Mouse (Mus musculus): ENCODE data around the gene Eras. TPM values are rescaled to one million over a fixed set of nuclear protein-coding genes. Genes with fewer than 3 reads are reported as not detected.

Eras gene
- not detected in 2 replicates for polyA plus RNA-seq (2015; fragmentation: Nextera tagmentation; extraction: Ambion mirVana)

GRCm38 (mm10) chrX:7928270-7928790 lies at the start of gene Eras:
Gene Eras, minus strand, starts transcription at chrX:7928607.
- Histone ChIP-seq H3K9me3 (replicated peaks) (no peaks in the 10 kb centered on the region), H3K36me3 (peaks cover 4% of the 10 kb centered on the region; the same call in 1 of the 2 replicates), H3K4me3 (replicated peaks) (no peak within 1 kb of the TSS), H3K4me2 (replicated peaks) (no peak within 1 kb of the TSS), H3K4me1 (no peaks in the 10 kb centered on the region), H3K27ac (replicated peaks) (no peak within 1 kb of the TSS), H3K27me3 (peaks cover 47% of the 10 kb centered on the region), H3K9ac (no peak within 1 kb of the TSS)
- WGBS = 22% methylated on average over 19 of the region's 19 CpGs
- no peak for ATAC-seq (ENCODE audit: insufficient number of reproducible peaks, low FRiP score, low TSS enrichment, low read depth)

GRCm38 (mm10) chrX:7977892-7978291 lies 49.5 kb upstream of the Eras start, which contains the start of gene Gata1:
Gene Gata1, minus strand, starts transcription at chrX:7978071.
- H3K36me3 ChIP-seq = no peaks in the 10 kb centered on the region
- H3K4me3 ChIP-seq (replicated peaks) = no peak within 1 kb of the TSS
- ATAC-seq (ENCODE audit: insufficient number of reproducible peaks, low FRiP score, low TSS enrichment, low read depth) = no peak
- no peak within 1 kb of the TSS for H3K4me2 ChIP-seq (replicated peaks)
- 87% methylated on average over 11 of the region's 11 CpGs for WGBS
- no peaks in the 10 kb centered on the region for H3K4me1 ChIP-seq
- no peaks in the 10 kb centered on the region for H3K9me3 ChIP-seq (replicated peaks)
- H3K27me3 ChIP-seq = no peaks in the 10 kb centered on the region
- H3K27ac ChIP-seq (replicated peaks) = no peak within 1 kb of the TSS
- H3K9ac ChIP-seq = no peak within 1 kb of the TSS

GRCm38 (mm10) chrX:7971292-7971691 lies 42.9 kb upstream of the Eras start:
- H3K4me1 ChIP-seq = no peaks in the 10 kb centered on the region
- H3K27ac ChIP-seq (replicated peaks) = no peak overlapping the region
- H3K9me3 ChIP-seq (replicated peaks) = no peaks in the 10 kb centered on the region
- H3K4me3 ChIP-seq (replicated peaks) = no peak overlapping the region
- H3K9ac ChIP-seq = no peak overlapping the region
- H3K27me3 ChIP-seq = no peaks in the 10 kb centered on the region
- 61% methylated on average over 4 of the region's 4 CpGs for whole genome bisulfite sequencing
- ATAC-seq (ENCODE audit: insufficient number of reproducible peaks, low FRiP score, low TSS enrichment, low read depth) = no peak
- no peak overlapping the region for H3K4me2 ChIP-seq (replicated peaks)
- no peaks in the 10 kb centered on the region for H3K36me3 ChIP-seq

- Histone ChIP-seq H3K27me3 (no peaks in the 10 kb centered on the region), H3K36me3 (no peaks in the 10 kb centered on the region), H3K9me3 (replicated peaks) (no peaks in the 10 kb centered on the region), H3K27ac (replicated peaks) (no peak overlapping the region), H3K9ac (no peak overlapping the region), H3K4me1 (no peaks in the 10 kb centered on the region), H3K4me3 (replicated peaks) (no peak overlapping the region), H3K4me2 (replicated peaks) (no peak overlapping the region)
- 77% methylated on average over 3 of the region's 3 CpGs for WGBS
- no peak for ATAC-seq (ENCODE audit: insufficient number of reproducible peaks, low FRiP score, low TSS enrichment, low read depth)
These were observed 40.5 kb upstream of the Eras start for GRCm38 (mm10) chrX:7968899-7969298.

- no peak overlapping the region for H3K9ac ChIP-seq
- H3K27me3 ChIP-seq = no peaks in the 10 kb centered on the region
- no peak for ATAC-seq (ENCODE audit: insufficient number of reproducible peaks, low FRiP score, low TSS enrichment, low read depth)
- no peak overlapping the region for H3K27ac ChIP-seq (replicated peaks)
- no peaks in the 10 kb centered on the region for H3K4me1 ChIP-seq
- H3K4me3 ChIP-seq (replicated peaks) = no peak overlapping the region
- H3K4me2 ChIP-seq (replicated peaks) = no peak overlapping the region
- no peaks in the 10 kb centered on the region for H3K36me3 ChIP-seq
- no peaks in the 10 kb centered on the region for H3K9me3 ChIP-seq (replicated peaks)
- WGBS = 82% methylated on average over 8 of the region's 8 CpGs
These were observed 39.8 kb upstream of the Eras start for GRCm38 (mm10) chrX:7968226-7968625.

GRCm38 (mm10) chrX:7967596-7968201 lies 39.3 kb upstream of the Eras start:
- H3K27ac ChIP-seq (replicated peaks) = no peak overlapping the region
- WGBS = 79% methylated on average over 7 of the region's 9 CpGs
- H3K9me3 ChIP-seq (replicated peaks) = no peaks in the 10 kb centered on the region
- no peaks in the 10 kb centered on the region for H3K36me3 ChIP-seq
- no peak overlapping the region for H3K4me2 ChIP-seq (replicated peaks)
- H3K4me3 ChIP-seq (replicated peaks) = no peak overlapping the region
- ATAC-seq (ENCODE audit: insufficient number of reproducible peaks, low FRiP score, low TSS enrichment, low read depth) = no peak
- no peaks in the 10 kb centered on the region for H3K4me1 ChIP-seq
- no peaks in the 10 kb centered on the region for H3K27me3 ChIP-seq
- H3K9ac ChIP-seq = no peak overlapping the region

- Histone ChIP-seq H3K9me3 (replicated peaks) (no peaks in the 10 kb centered on the region), H3K4me3 (replicated peaks) (no peak overlapping the region), H3K27ac (replicated peaks) (no peak overlapping the region), H3K4me1 (no peaks in the 10 kb centered on the region), H3K36me3 (no peaks in the 10 kb centered on the region), H3K27me3 (no peaks in the 10 kb centered on the region), H3K9ac (no peak overlapping the region), H3K4me2 (replicated peaks) (no peak overlapping the region)
- 62% methylated on average over 4 of the region's 4 CpGs for WGBS
- no peak for ATAC-seq (ENCODE audit: insufficient number of reproducible peaks, low FRiP score, low TSS enrichment, low read depth)
These were observed 37.8 kb upstream of the Eras start for GRCm38 (mm10) chrX:7966161-7966560.

GRCm38 (mm10) chrX:7963829-7964626 lies 35.6 kb upstream of the Eras start:
- 75% methylated on average over 7 of the region's 7 CpGs for WGBS
- no peak for ATAC-seq (ENCODE audit: insufficient number of reproducible peaks, low FRiP score, low TSS enrichment, low read depth)

GRCm38 (mm10) chrX:7958868-7959267 lies 30.5 kb upstream of the Eras start:
- no peaks in the 10 kb centered on the region for H3K36me3 ChIP-seq
- ATAC-seq (ENCODE audit: insufficient number of reproducible peaks, low FRiP score, low TSS enrichment, low read depth) = no peak
- H3K4me3 ChIP-seq (replicated peaks) = no peak overlapping the region
- H3K27ac ChIP-seq (replicated peaks) = no peak overlapping the region
- 86% methylated on average over 9 of the region's 9 CpGs for WGBS
- no peaks in the 10 kb centered on the region for H3K9me3 ChIP-seq (replicated peaks)
- H3K9ac ChIP-seq = no peak overlapping the region
- no peaks in the 10 kb centered on the region for H3K27me3 ChIP-seq
- H3K4me1 ChIP-seq = no peaks in the 10 kb centered on the region
- H3K4me2 ChIP-seq (replicated peaks) = no peak overlapping the region

More at GRCm38 (mm10) chrX:7963829-7964626, 35.6 kb upstream of the Eras start:
- H3K4me3 ChIP-seq (replicated peaks) = no peak overlapping the region
- H3K4me1 ChIP-seq = no peaks in the 10 kb centered on the region
- H3K9ac ChIP-seq = no peak overlapping the region
- no peaks in the 10 kb centered on the region for H3K36me3 ChIP-seq
- no peaks in the 10 kb centered on the region for H3K9me3 ChIP-seq (replicated peaks)
- no peak overlapping the region for H3K27ac ChIP-seq (replicated peaks)
- no peaks in the 10 kb centered on the region for H3K27me3 ChIP-seq
- no peak overlapping the region for H3K4me2 ChIP-seq (replicated peaks)

GRCm38 (mm10) chrX:7950091-7950490 lies 21.7 kb upstream of the Eras start:
- Histone ChIP-seq H3K4me3 (replicated peaks) (no peak overlapping the region), H3K36me3 (no peaks in the 10 kb centered on the region), H3K27me3 (no peaks in the 10 kb centered on the region), H3K27ac (replicated peaks) (no peak overlapping the region), H3K4me2 (replicated peaks) (no peak overlapping the region), H3K9ac (no peak overlapping the region), H3K4me1 (no peaks in the 10 kb centered on the region), H3K9me3 (replicated peaks) (no peaks in the 10 kb centered on the region)
- no peak for ATAC-seq (ENCODE audit: insufficient number of reproducible peaks, low FRiP score, low TSS enrichment, low read depth)
- WGBS = 92% methylated on average over 7 of the region's 7 CpGs

- Histone ChIP-seq H3K27me3 (no peaks in the 10 kb centered on the region), H3K36me3 (no peaks in the 10 kb centered on the region), H3K27ac (replicated peaks) (peak overlapping the region; percentile 44; the same call in 1 of the 2 replicates), H3K9me3 (replicated peaks) (no peaks in the 10 kb centered on the region), H3K9ac (peak overlapping the region; percentile 23; the same call in 1 of the 2 replicates), H3K4me1 (no peaks in the 10 kb centered on the region), H3K4me2 (replicated peaks) (peak overlapping the region; percentile 42), H3K4me3 (replicated peaks) (peak overlapping the region; percentile 53)
- peak; percentile 99 for ATAC-seq (ENCODE audit: insufficient number of reproducible peaks, low FRiP score, low TSS enrichment, low read depth)
- 17% methylated on average over 38 of the region's 38 CpGs for WGBS
These were observed 19.6 kb upstream of the Eras start for GRCm38 (mm10) chrX:7947900-7948492.

Data from embryonic facial prominence, embryonic 15.5 days (tissue).